Mouse (Mus musculus) kidney, embryonic 16.5 days (tissue): ENCODE results near the gene Gys1. TPM values are rescaled to one million over a fixed set of nuclear protein-coding genes. Genes with fewer than 3 reads are reported as not detected.
"Not testable (repeated sequence)": the region's sequence is repeated elsewhere in the genome, so short reads cannot be mapped to it uniquely, and the experiment has no call there.

Source experiments
- ATAC-seq: fragments of 200-750 bp; cut with Nextera tagmentation; 2 replicates; pipeline ENCODE4 v1.8.0; 2017; ENCODE audit warnings: moderate TSS enrichment; ENCODE audit not compliant: low FRiP score, low TSS enrichment
- H3K27ac ChIP-seq: fragments of 300-500 bp; sonication (generic); 2 replicates; pipeline ENCODE4 v1.5.1; 2014; ENCODE audit warnings: low read length
- H3K27me3 ChIP-seq: fragments of 300-500 bp; sonication (generic); 2 replicates; pipeline ENCODE4 v1.6.1; 2014; ENCODE audit warnings: low read length, control low read depth, mixed read lengths; ENCODE audit not compliant: insufficient read depth
- H3K36me3 ChIP-seq: fragments of 300-500 bp; sonication (generic); 2 replicates; pipeline ENCODE4 v1.6.1; 2014; ENCODE audit warnings: low read length, control low read depth, mixed read lengths; ENCODE audit not compliant: insufficient read depth
- H3K4me1 ChIP-seq: fragments of 300-500 bp; sonication (generic); 2 replicates; pipeline ENCODE4 v1.6.1; 2014; ENCODE audit warnings: low read length, control low read depth, mixed read lengths; ENCODE audit not compliant: insufficient read depth
- H3K4me2 ChIP-seq: fragments of 300-500 bp; sonication (generic); replicated peaks from 2 replicates; pipeline ENCODE4 v1.6.1; 2014; ENCODE audit warnings: low read depth, low read length
- H3K4me3 ChIP-seq: fragments of 300-500 bp; sonication (generic); 2 replicates; pipeline ENCODE4 v1.5.1; 2014; ENCODE audit warnings: mild to moderate bottlenecking, low read length
- H3K9ac ChIP-seq: fragments of 300-500 bp; sonication (generic); replicated peaks from 2 replicates; pipeline ENCODE4 v1.6.1; 2014; ENCODE audit warnings: low read length
- H3K9me3 ChIP-seq: fragments of 300-500 bp; sonication (generic); 2 replicates; pipeline ENCODE4 v1.6.1; 2016; ENCODE audit warnings: low read length, control low read depth
- WGBS: fragments of 180-500 bp; shearing (Covaris S2); extraction: QIAGEN DNeasy Blood & Tissue Kit; methylation state at CpG from one replicate; pipeline ENCODE4 v1.1.7; 2014; 5-methylcytosine and 5-hydroxymethylcytosine counted together
- polyA plus RNA-seq: library from polyadenylated mRNA; unstranded; fragments of >200 nt; fragmentation: Nextera tagmentation; extraction: Ambion mirVana; gene quantifications from 2 replicates; pipeline ENCODE4 v1.2.1, GENCODE M21; 2015

Gys1 gene
- polyA plus RNA-seq, 1 experiment from 2014 or later, result 51.7 TPM

GRCm38 (mm10) chr7:45454971-45455370 is 20.3 kb downstream of the Gys1 start:
- ATAC-seq, result no peak
- no peak overlapping the region for H3K27ac ChIP-seq
- H3K4me2 ChIP-seq, result no peak overlapping the region
- H3K4me3 ChIP-seq, result no peak overlapping the region
- WGBS, result 91% methylated on average over 15 of the region's 15 CpGs
- no peaks in the 10 kb centered on the region for H3K9me3 ChIP-seq
- H3K9ac ChIP-seq, result no peak overlapping the region
- peaks cover 18% of the 10 kb centered on the region for H3K4me1 ChIP-seq
- peaks cover 38% of the 10 kb centered on the region for H3K36me3 ChIP-seq
- no peaks in the 10 kb centered on the region for H3K27me3 ChIP-seq

DNA sequence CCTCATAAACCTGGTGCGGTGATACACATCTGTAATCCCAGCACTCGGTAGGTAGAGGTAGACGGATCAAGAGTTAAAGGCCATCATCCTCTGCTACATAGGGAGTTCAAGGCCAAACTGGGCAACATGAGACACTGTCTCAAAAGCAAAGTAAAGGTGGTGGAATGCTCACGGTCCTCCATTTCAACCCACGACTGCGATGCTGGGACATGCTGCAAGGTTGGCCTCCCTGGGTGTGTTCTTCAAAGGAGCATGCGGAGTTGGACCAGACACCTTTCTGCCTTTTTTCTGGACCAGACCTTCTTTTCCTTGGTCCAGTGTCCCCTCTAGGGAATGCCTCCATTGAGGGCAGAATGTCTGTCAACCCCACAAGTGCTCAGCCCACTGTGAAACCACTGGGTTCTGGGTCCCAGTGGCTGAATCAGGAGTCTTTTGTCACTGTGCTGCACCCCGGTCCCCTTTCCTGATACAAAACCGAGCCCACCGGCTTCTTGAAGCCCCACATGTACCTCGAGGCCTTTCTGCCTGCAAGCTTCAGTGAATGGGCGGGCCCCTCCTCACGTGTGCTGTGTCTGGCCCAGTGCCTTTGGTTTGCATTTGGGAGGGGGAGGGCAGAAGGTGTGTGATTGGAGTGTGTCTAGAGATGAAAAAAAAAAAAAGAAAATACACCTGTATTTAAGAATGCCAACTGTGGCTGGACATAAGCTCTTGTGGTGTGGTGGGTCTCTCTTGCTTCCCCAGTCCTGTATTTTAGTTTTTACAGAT is 21.5 kb downstream of the Gys1 start:
- Histone ChIP-seq H3K4me2 (no peak overlapping the region), H3K9me3 (no peaks in the 10 kb centered on the region), H3K27me3 (no peaks in the 10 kb centered on the region), H3K36me3 (peaks cover 34% of the 10 kb centered on the region), H3K4me1 (peaks cover 30% of the 10 kb centered on the region), H3K4me3 (no peak overlapping the region), H3K9ac (no peak overlapping the region), H3K27ac (peak overlapping the region; percentile 48; the same call in 1 of the 2 replicates)
- ATAC-seq, result no peak
- WGBS, result 78% methylated on average over 13 of the region's 13 CpGs

GRCm38 (mm10) chr7:45456721-45457203 is 22.1 kb downstream of the Gys1 start:
- peak overlapping the region; percentile 48; the same call in 1 of the 2 replicates for H3K27ac ChIP-seq
- no peak overlapping the region for H3K9ac ChIP-seq
- H3K27me3 ChIP-seq, result no peaks in the 10 kb centered on the region
- peak overlapping the region; percentile 86; the same call in 1 of the 2 replicates for H3K4me2 ChIP-seq
- peaks cover 34% of the 10 kb centered on the region for H3K36me3 ChIP-seq
- no peaks in the 10 kb centered on the region for H3K9me3 ChIP-seq
- H3K4me1 ChIP-seq, result peaks cover 34% of the 10 kb centered on the region
- 43% methylated on average over 9 of the region's 9 CpGs for WGBS
- H3K4me3 ChIP-seq, result 0 out of 2 replicates have a peak overlapping the region, but pooled peaks have one; percentile 88
- no peak for ATAC-seq

DNA sequence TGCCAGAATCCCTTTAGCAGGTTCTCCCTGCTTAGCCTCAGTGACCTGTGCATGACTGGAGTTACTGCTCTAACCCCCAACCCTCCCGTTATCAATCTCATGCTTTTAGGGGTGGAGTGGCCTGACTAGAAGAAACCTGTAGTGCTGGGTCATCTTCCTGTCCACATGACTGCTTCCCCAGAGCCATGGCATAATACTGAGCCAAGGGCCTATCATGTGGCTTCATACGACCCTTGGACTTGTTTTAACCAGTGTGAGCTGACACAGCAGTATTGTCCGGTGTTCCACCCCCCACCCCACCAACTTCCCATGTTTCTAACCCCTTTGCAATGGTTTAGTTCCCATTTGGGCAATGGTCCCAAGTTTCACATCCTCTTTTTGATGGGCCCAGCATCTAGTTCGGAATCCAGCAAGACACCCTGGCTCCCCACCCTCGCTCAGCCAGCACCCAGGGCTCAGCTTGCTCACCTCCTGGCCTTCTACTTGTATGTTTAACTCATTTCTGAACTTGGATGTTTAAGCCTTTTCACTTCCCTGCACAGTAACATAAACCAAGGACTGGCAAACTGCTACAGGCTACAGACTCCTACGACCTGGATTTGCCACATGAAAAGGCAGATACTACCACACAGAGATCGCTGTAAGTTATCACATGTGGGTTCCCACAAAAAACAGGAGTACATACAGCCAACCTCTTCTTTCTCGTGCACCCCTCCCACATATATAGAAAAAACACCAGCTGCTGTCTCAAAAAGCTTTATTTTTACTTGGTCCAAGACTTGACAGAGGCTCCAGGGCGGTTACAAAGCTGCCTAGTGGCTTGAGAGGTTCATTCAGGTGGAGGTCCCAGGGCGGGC is 22.8 kb downstream of the Gys1 start:
- ATAC-seq, result no peak
- peak overlapping the region; percentile 88 for H3K4me3 ChIP-seq
- H3K4me1 ChIP-seq, result peaks cover 36% of the 10 kb centered on the region
- 49% methylated on average over 9 of the region's 10 CpGs for WGBS
- H3K36me3 ChIP-seq, result peaks cover 30% of the 10 kb centered on the region
- no peaks in the 10 kb centered on the region for H3K27me3 ChIP-seq
- peak overlapping the region; percentile 86 for H3K4me2 ChIP-seq
- peak overlapping the region; percentile 48 for H3K27ac ChIP-seq
- H3K9me3 ChIP-seq, result no peaks in the 10 kb centered on the region
- H3K9ac ChIP-seq, result peak overlapping the region; percentile 89

DNA sequence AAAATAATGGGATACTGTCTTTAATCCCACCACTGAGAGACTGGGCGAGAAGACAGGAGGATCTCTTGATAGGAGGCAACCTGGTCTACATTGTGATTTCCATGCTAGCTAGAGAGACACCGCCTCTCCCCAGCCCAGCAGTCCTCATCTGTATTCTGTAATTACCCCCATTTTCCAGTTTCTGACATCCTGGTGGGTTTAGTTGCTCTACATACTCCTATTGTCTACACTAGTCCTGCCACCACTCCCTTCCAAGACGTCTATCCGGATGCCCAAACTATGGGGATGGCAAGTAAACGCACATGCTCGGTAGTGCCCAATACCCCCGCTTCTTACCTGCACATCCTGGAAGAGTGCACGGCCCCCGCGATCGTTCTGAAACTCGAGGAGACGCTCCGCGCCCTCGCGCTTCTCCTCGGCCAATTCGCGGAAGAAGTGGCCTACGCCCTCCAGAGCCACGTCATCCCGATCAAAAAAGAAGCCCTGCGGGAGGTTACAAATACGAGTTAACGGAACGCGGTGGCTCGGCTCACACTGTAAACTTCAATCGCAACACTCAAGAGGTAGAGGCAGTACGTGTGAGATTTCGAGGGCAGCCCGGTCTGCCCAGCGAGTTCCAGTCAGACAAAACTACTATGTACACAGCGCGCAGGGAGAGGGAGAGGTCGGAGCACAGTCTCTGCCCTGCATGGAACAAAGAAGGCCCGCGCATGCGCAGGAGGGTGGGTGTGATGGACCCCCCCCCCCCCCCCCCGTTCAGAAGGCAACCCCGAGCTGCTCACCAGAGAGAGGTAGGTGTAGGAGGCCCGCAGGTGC is 24.3 kb downstream of the Gys1 start:
- Histone ChIP-seq H3K27me3 (no peaks in the 10 kb centered on the region), H3K9ac (peak overlapping the region; percentile 89), H3K4me2 (peak overlapping the region; percentile 86), H3K4me3 (peak overlapping the region; percentile 88), H3K4me1 (peaks cover 36% of the 10 kb centered on the region), H3K36me3 (peaks cover 38% of the 10 kb centered on the region), H3K27ac (peak overlapping the region; percentile 91), H3K9me3 (no peaks in the 10 kb centered on the region)
- WGBS, result under 1% methylated on average over 41 of the region's 43 CpGs
- peak; percentile 67 for ATAC-seq

DNA sequence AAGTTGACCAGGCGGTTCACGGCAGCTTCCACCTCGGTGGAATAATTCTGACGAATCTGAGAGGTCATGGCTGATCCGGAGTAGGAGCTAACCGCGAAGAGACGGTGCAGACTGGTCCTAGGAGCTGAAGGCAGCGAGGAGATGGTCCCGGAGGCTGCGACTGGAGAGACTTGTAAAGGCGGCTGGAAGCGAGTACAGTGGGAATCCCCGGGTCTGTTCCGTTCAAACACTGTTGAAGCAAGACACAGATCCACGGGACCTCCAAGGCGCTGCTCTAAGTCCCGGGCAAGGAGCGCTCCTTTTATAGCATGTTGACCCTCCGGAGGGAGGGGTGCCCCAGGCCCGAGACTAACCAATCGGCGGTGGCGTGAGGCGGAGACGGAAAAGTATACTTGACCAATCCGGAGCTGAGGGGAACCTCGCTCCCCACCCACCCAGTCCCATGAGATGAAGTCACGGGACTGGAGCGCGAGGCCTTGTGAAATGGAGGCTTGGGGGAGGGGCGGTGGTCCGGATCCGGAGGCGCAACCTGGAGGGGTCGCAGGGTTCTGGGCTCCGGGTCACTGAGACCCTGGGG is 25.0 kb downstream of the Gys1 start, which contains the start of gene Ftl1:
Gene Ftl1 (minus strand): TSS at position 321 of the 577 bp plus-strand sequence.
- Histone ChIP-seq H3K4me2 (peak within 1 kb of the TSS; percentile 86), H3K9ac (peak within 1 kb of the TSS; percentile 89), H3K36me3 (peaks cover 34% of the 10 kb centered on the region)

DNA sequence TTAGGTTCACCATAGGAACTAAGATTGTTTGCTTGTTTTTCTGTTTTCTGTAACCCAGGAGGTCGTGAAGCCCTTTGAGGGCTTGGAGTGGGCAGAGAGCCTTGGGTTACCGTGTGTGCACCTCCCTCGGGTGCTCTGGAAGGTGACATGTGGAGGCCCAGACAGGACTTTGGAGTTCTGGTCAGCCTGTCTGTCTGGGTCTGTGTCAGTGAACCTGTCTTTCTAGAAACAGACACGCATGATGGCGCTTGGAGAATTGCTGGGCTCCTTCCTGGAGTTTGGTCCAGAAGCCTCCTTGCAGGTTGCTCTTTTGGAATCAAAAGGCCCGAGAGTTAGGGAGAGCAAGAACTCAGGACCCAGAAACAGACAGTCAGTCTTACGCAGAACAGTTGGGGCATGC is 25.7 kb downstream of the Gys1 start:
- peak overlapping the region; percentile 54 for H3K4me2 ChIP-seq
- H3K9me3 ChIP-seq, result no peaks in the 10 kb centered on the region
- H3K27me3 ChIP-seq, result no peaks in the 10 kb centered on the region
- H3K27ac ChIP-seq, result peak overlapping the region; percentile 94
- WGBS, result 63% methylated on average over 7 of the region's 7 CpGs
- peak overlapping the region; percentile 64 for H3K9ac ChIP-seq
- peaks cover 39% of the 10 kb centered on the region for H3K4me1 ChIP-seq
- ATAC-seq, result no peak
- H3K4me3 ChIP-seq, result peak overlapping the region; percentile 88
- H3K36me3 ChIP-seq, result peaks cover 34% of the 10 kb centered on the region

More for the DNA sequence above, 25.0 kb downstream of the Gys1 start, which contains the start of gene Ftl1:
- not testable (repeated sequence) for H3K27me3 ChIP-seq, H3K9me3 ChIP-seq
- under 1% methylated on average over 28 of the region's 37 CpGs for WGBS
- ATAC-seq, result peak; percentile 96
- Histone ChIP-seq H3K4me3 (peak within 1 kb of the TSS; percentile 88), H3K4me1 (peaks cover 36% of the 10 kb centered on the region), H3K27ac (peak within 1 kb of the TSS; percentile 94)

GRCm38 (mm10) chr7:45460860-45461314 is 26.2 kb downstream of the Gys1 start:
- peak; percentile 32 for ATAC-seq
- H3K9ac ChIP-seq, result peak overlapping the region; percentile 64
- H3K4me2 ChIP-seq, result peak overlapping the region; percentile 54
- peaks cover 44% of the 10 kb centered on the region for H3K4me1 ChIP-seq
- peak overlapping the region; percentile 94 for H3K27ac ChIP-seq
- no peaks in the 10 kb centered on the region for H3K27me3 ChIP-seq
- H3K36me3 ChIP-seq, result peaks cover 34% of the 10 kb centered on the region
- no peaks in the 10 kb centered on the region for H3K9me3 ChIP-seq
- WGBS, result 16% methylated on average over 13 of the region's 13 CpGs
- peak overlapping the region; percentile 88; the same call in 1 of the 2 replicates for H3K4me3 ChIP-seq
